Mouse (Mus musculus) kidney, postnatal 0 days (tissue): ENCODE measurements around the gene Plce1. TPM values are rescaled to one million over a fixed set of nuclear protein-coding genes. Genes with fewer than 3 reads are reported as not detected.

Experiments used
- ATAC-seq: fragments of 200-750 bp; cut with Nextera tagmentation; replicated peaks from 2 replicates; pipeline ENCODE4 v1.8.0; 2017; ENCODE audit warnings: low read depth, moderate number of reproducible peaks, moderate TSS enrichment, moderate library complexity; ENCODE audit not compliant: low FRiP score
- DNase-seq: peaks from one replicate; pipeline ENCODE4 v3.0.0-alpha.2; 2016; ENCODE audit warnings: low spot score
- H3K27ac ChIP-seq: fragments of 300-500 bp; sonication (generic); 2 replicates; pipeline ENCODE4 v1.5.1; 2014; ENCODE audit warnings: mild to moderate bottlenecking
- H3K27me3 ChIP-seq: fragments of 300-500 bp; sonication (generic); 2 replicates; pipeline ENCODE4 v1.6.1; 2014; ENCODE audit warnings: low read length, mixed read lengths; ENCODE audit not compliant: insufficient read depth
- H3K36me3 ChIP-seq: fragments of 300-500 bp; sonication (generic); 2 replicates; pipeline ENCODE4 v1.6.1; 2014; ENCODE audit warnings: low read length, mixed read lengths; ENCODE audit not compliant: insufficient read depth
- H3K4me1 ChIP-seq: fragments of 300-500 bp; sonication (generic); replicated peaks from 2 replicates; pipeline ENCODE4 v1.6.1; 2014; ENCODE audit warnings: antibody characterized with exemption, low read length, mixed read lengths; ENCODE audit not compliant: insufficient read depth
- H3K4me2 ChIP-seq: fragments of 300-500 bp; sonication (generic); 2 replicates; pipeline ENCODE4 v1.6.1; 2014; ENCODE audit warnings: mild to moderate bottlenecking, low read length, moderate library complexity, mixed read lengths
- H3K4me3 ChIP-seq: fragments of 300-500 bp; sonication (generic); replicated peaks from 2 replicates; pipeline ENCODE4 v1.5.1; 2014; ENCODE audit warnings: low read depth, low read length
- H3K9ac ChIP-seq: fragments of 300-500 bp; sonication (generic); 2 replicates; pipeline ENCODE4 v1.6.1; 2014; ENCODE audit warnings: low read depth, low read length
- H3K9me3 ChIP-seq: fragments of 300-500 bp; sonication (generic); replicated peaks from 2 replicates; pipeline ENCODE4 v1.6.1; 2016; ENCODE audit warnings: low read length, inconsistent platforms, mixed read lengths
- CTCF ChIP-seq: IDR thresholded peaks from 2 replicates; pipeline ENCODE4 v1.5.1; 2016; ENCODE audit warnings: antibody characterized with exemption, low read depth, mild to moderate bottlenecking, moderate library complexity
- WGBS: fragments of 180-500 bp; shearing (Covaris S2); extraction: QIAGEN DNeasy Blood & Tissue Kit; methylation state at CpG from one replicate; pipeline ENCODE4 v1.1.7; 2014; 5-methylcytosine and 5-hydroxymethylcytosine counted together
- polyA plus RNA-seq: library from polyadenylated mRNA; unstranded; fragments of >200 nt; fragmentation: Nextera tagmentation; extraction: Ambion mirVana; gene quantifications from 2 replicates; pipeline ENCODE4 v1.2.1, GENCODE M21; 2015

Gene Plce1
- polyA plus RNA-seq, 1 experiment from 2014 or later: 3.9 TPM

GRCm38 (mm10) chr19:38566752-38567151 is 85.8 kb downstream of the Plce1 start:
- Histone ChIP-seq H3K9ac (no peak overlapping the region), H3K27ac (no peak overlapping the region), H3K4me3 (no peak overlapping the region), H3K36me3 (no peaks in the 10 kb centered on the region), H3K9me3 (no peaks in the 10 kb centered on the region), H3K27me3 (no peaks in the 10 kb centered on the region), H3K4me1 (no peaks in the 10 kb centered on the region), H3K4me2 (peak overlapping the region; percentile 19; the same call in 1 of the 2 replicates)
- peak; percentile 57 for TF ChIP-seq CTCF
- DNase-seq (peak; percentile 72), ATAC-seq (no peak)
- 8% methylated on average over 7 of the region's 7 CpGs for WGBS

GRCm38 (mm10) chr19:38567331-38567730 is 86.4 kb downstream of the Plce1 start:
- no peak overlapping the region for H3K4me3 ChIP-seq
- H3K9me3 ChIP-seq: no peaks in the 10 kb centered on the region
- H3K36me3 ChIP-seq: no peaks in the 10 kb centered on the region
- H3K4me1 ChIP-seq: no peaks in the 10 kb centered on the region
- no peak overlapping the region for H3K4me2 ChIP-seq
- ATAC-seq: no peak
- no peak for TF ChIP-seq CTCF
- WGBS: 55% methylated on average over 5 of the region's 5 CpGs
- no peak overlapping the region for H3K27ac ChIP-seq
- no peak overlapping the region for H3K9ac ChIP-seq
- no peaks in the 10 kb centered on the region for H3K27me3 ChIP-seq
- DNase-seq: no peak

- no peak; the same call in 1 of the 2 replicates for TF ChIP-seq CTCF
- 42% methylated on average over 8 of the region's 8 CpGs for WGBS
- no peak for DNase-seq
- Histone ChIP-seq H3K27ac (no peak overlapping the region), H3K9me3 (no peaks in the 10 kb centered on the region), H3K36me3 (no peaks in the 10 kb centered on the region), H3K4me2 (no peak overlapping the region), H3K9ac (no peak overlapping the region), H3K4me3 (no peak overlapping the region), H3K27me3 (no peaks in the 10 kb centered on the region), H3K4me1 (no peaks in the 10 kb centered on the region)
- no peak for ATAC-seq
Measured at GRCm38 (mm10) chr19:38578554-38579146, 97.7 kb downstream of the Plce1 start.

- Histone ChIP-seq H3K9me3 (no peaks in the 10 kb centered on the region), H3K4me3 (no peak overlapping the region), H3K27me3 (no peaks in the 10 kb centered on the region), H3K36me3 (no peaks in the 10 kb centered on the region), H3K27ac (no peak overlapping the region), H3K4me2 (no peak overlapping the region), H3K4me1 (0 out of 2 replicates have a peak, but pooled peaks cover 3% of the 10 kb centered on the region), H3K9ac (no peak overlapping the region)
- no peak for TF ChIP-seq CTCF
- 67% methylated on average over 1 of the region's 1 CpGs for WGBS
- DNase-seq (peak; percentile 46), ATAC-seq (no peak)
Measured at GRCm38 (mm10) chr19:38582861-38583260, 102.0 kb downstream of the Plce1 start.

- H3K9me3 ChIP-seq: no peaks in the 10 kb centered on the region
- no peak overlapping the region for H3K27ac ChIP-seq
- no peaks in the 10 kb centered on the region for H3K36me3 ChIP-seq
- no peak overlapping the region for H3K4me3 ChIP-seq
- 30% methylated on average over 5 of the region's 5 CpGs for WGBS
- ATAC-seq (no peak), DNase-seq (peak; percentile 58)
- no peak overlapping the region for H3K9ac ChIP-seq
- H3K27me3 ChIP-seq: no peaks in the 10 kb centered on the region
- no peak for TF ChIP-seq CTCF
- 0 out of 2 replicates have a peak, but pooled peaks cover 5% of the 10 kb centered on the region for H3K4me1 ChIP-seq
- no peak overlapping the region for H3K4me2 ChIP-seq
Measured at GRCm38 (mm10) chr19:38587559-38587958, 106.7 kb downstream of the Plce1 start.

- ATAC-seq: peak; percentile 66; the same call in 1 of the 2 replicates
- TF ChIP-seq CTCF: no peak
Measured at GRCm38 (mm10) chr19:38589466-38589865, 108.6 kb downstream of the Plce1 start.

More at GRCm38 (mm10) chr19:38589466-38589865, 108.6 kb downstream of the Plce1 start:
- DNase-seq: peak; percentile 28
- Histone ChIP-seq H3K27me3 (no peaks in the 10 kb centered on the region), H3K36me3 (no peaks in the 10 kb centered on the region), H3K9ac (no peak overlapping the region), H3K9me3 (no peaks in the 10 kb centered on the region), H3K4me3 (no peak overlapping the region), H3K4me2 (no peak overlapping the region), H3K4me1 (0 out of 2 replicates have a peak, but pooled peaks cover 5% of the 10 kb centered on the region), H3K27ac (no peak overlapping the region)
- WGBS: 37% methylated on average over 5 of the region's 5 CpGs
